ENCODE assay signal across 8 mouse cellular contexts in genomic region chr2:112266242-112266592, GRCm38 (mm10). TPM values are rescaled to one million over a fixed set of nuclear protein-coding genes. Genes with fewer than 3 reads are reported as not detected.
DNase-seq lines count a peak whose midpoint lies in the region; ATAC-seq and TF ChIP-seq lines count a peak whose summit lies in the region.

TSS of gene Gm21985 (plus strand) at chr2:112266314.

- H3K9me3 ChIP-seq in E14TG2a.4 (ENCODE audit: low read length): no peaks in the 10 kb centered on the region
- no peaks in the 10 kb centered on the region for H3K9me3 ChIP-seq in embryonic facial prominence, embryonic 15.5 days (replicated peaks)
- H3K9me3 ChIP-seq in heart, embryonic 13.5 days: no peaks in the 10 kb centered on the region
- H3K9me3 ChIP-seq in kidney, embryonic 16.5 days (ENCODE audit: low read length): no peaks in the 10 kb centered on the region
- no peaks in the 10 kb centered on the region for H3K9me3 ChIP-seq in liver, postnatal 0 days (ENCODE audit: low read length)
- H3K9me3 ChIP-seq in neural tube, embryonic 14.5 days (ENCODE audit: control insufficient read depth, low read length): no peaks in the 10 kb centered on the region

- TF ChIP-seq CTCF in E14TG2a.4 (conservative IDR thresholded peaks at IDR 0.05; ENCODE audit: low read length): no peak
- TF ChIP-seq CTCF in liver, postnatal 0 days (IDR thresholded peaks at IDR 0.05; ENCODE audit: low read depth): no peak

- peak within 1 kb of the TSS; percentile 90 for H3K4me3 ChIP-seq in E14TG2a.4 (replicated peaks; ENCODE audit: low read length)
- peak within 1 kb of the TSS; percentile 79 for H3K4me3 ChIP-seq in embryonic facial prominence, embryonic 15.5 days (replicated peaks)
- peak within 1 kb of the TSS; percentile 83 for H3K4me3 ChIP-seq in heart, embryonic 13.5 days
- H3K4me3 ChIP-seq in kidney, embryonic 16.5 days (ENCODE audit: low read length): peak within 1 kb of the TSS; percentile 89
- H3K4me3 ChIP-seq in liver, postnatal 0 days (ENCODE audit: low read depth, low read length): peak within 1 kb of the TSS; percentile 87
- peak within 1 kb of the TSS; percentile 80 for H3K4me3 ChIP-seq in neural tube, embryonic 14.5 days (ENCODE audit: low read depth, low read length)

- DNase-seq in adrenal gland, postnatal 10 days: peak; percentile 71
- DNase-seq in liver, postnatal 0 days: peak; percentile 69
- DNase-seq in thymus, postnatal 10 days (ENCODE audit: low spot score in 2 of 2): peak; percentile 53 to 54

- no peak for TF ChIP-seq EP300 in liver, postnatal 0 days (IDR thresholded peaks at IDR 0.05; ENCODE audit: low read depth)

- peak within 1 kb of the TSS; percentile 76 for H3K4me2 ChIP-seq in embryonic facial prominence, embryonic 15.5 days (replicated peaks)
- H3K4me2 ChIP-seq in heart, embryonic 13.5 days: peak within 1 kb of the TSS; percentile 80
- peak within 1 kb of the TSS; percentile 83 for H3K4me2 ChIP-seq in kidney, embryonic 16.5 days (replicated peaks; ENCODE audit: low read depth, low read length)
- peak within 1 kb of the TSS; percentile 92 for H3K4me2 ChIP-seq in liver, postnatal 0 days (ENCODE audit: low read depth, low read length)
- peak within 1 kb of the TSS; percentile 60 for H3K4me2 ChIP-seq in neural tube, embryonic 14.5 days (ENCODE audit: low read depth, low read length)

- no peaks in the 10 kb centered on the region for H3K27me3 ChIP-seq in E14TG2a.4 (ENCODE audit: insufficient read depth, low read length)
- H3K27me3 ChIP-seq in embryonic facial prominence, embryonic 15.5 days: no peaks in the 10 kb centered on the region
- no peaks in the 10 kb centered on the region for H3K27me3 ChIP-seq in heart, embryonic 13.5 days (replicated peaks)
- H3K27me3 ChIP-seq in kidney, embryonic 16.5 days (ENCODE audit: insufficient read depth, low read length): no peaks in the 10 kb centered on the region
- no peaks in the 10 kb centered on the region for H3K27me3 ChIP-seq in liver, postnatal 0 days (ENCODE audit: insufficient read depth, low read length)
- H3K27me3 ChIP-seq in neural tube, embryonic 14.5 days (ENCODE audit: control insufficient read depth, insufficient read depth, low read length): no peaks in the 10 kb centered on the region

- peak within 1 kb of the TSS; percentile 55 for H3K9ac ChIP-seq in embryonic facial prominence, embryonic 15.5 days
- H3K9ac ChIP-seq in heart, embryonic 13.5 days: peak within 1 kb of the TSS; percentile 90
- H3K9ac ChIP-seq in kidney, embryonic 16.5 days (replicated peaks; ENCODE audit: low read length): peak within 1 kb of the TSS; percentile 82
- peak within 1 kb of the TSS; percentile 94 for H3K9ac ChIP-seq in liver, postnatal 0 days (replicated peaks)
- H3K9ac ChIP-seq in neural tube, embryonic 14.5 days (replicated peaks; ENCODE audit: low read depth, low read length): peak within 1 kb of the TSS; percentile 85

- peaks cover 45% of the 10 kb centered on the region for H3K4me1 ChIP-seq in E14TG2a.4 (replicated peaks; ENCODE audit: low read depth, low read length)
- peaks cover 41% of the 10 kb centered on the region for H3K4me1 ChIP-seq in embryonic facial prominence, embryonic 15.5 days
- peaks cover 57% of the 10 kb centered on the region for H3K4me1 ChIP-seq in heart, embryonic 13.5 days
- peaks cover 37% of the 10 kb centered on the region for H3K4me1 ChIP-seq in kidney, embryonic 16.5 days (ENCODE audit: insufficient read depth, low read length)
- peaks cover 26% of the 10 kb centered on the region for H3K4me1 ChIP-seq in liver, postnatal 0 days (ENCODE audit: insufficient read depth)
- H3K4me1 ChIP-seq in neural tube, embryonic 14.5 days (ENCODE audit: control insufficient read depth, insufficient read depth, low read length): peaks cover 26% of the 10 kb centered on the region

- H3K27ac ChIP-seq in embryonic facial prominence, embryonic 15.5 days (replicated peaks): peak within 1 kb of the TSS; percentile 85
- peak within 1 kb of the TSS; percentile 95 for H3K27ac ChIP-seq in heart, embryonic 13.5 days (replicated peaks)
- H3K27ac ChIP-seq in kidney, embryonic 16.5 days (ENCODE audit: low read length): peak within 1 kb of the TSS; percentile 86
- peak within 1 kb of the TSS; percentile 98 for H3K27ac ChIP-seq in liver, postnatal 0 days (ENCODE audit: low read depth)
- H3K27ac ChIP-seq in neural tube, embryonic 14.5 days (ENCODE audit: low read depth, low read length): peak within 1 kb of the TSS; percentile 91

- H3K36me3 ChIP-seq in E14TG2a.4 (ENCODE audit: insufficient read depth, low read length): peaks cover 25% of the 10 kb centered on the region
- no peaks in the 10 kb centered on the region for H3K36me3 ChIP-seq in embryonic facial prominence, embryonic 15.5 days
- H3K36me3 ChIP-seq in heart, embryonic 13.5 days: 0 out of 2 replicates have a peak, but pooled peaks cover 2% of the 10 kb centered on the region
- no peaks in the 10 kb centered on the region for H3K36me3 ChIP-seq in kidney, embryonic 16.5 days (ENCODE audit: insufficient read depth, low read length)
- H3K36me3 ChIP-seq in liver, postnatal 0 days (replicated peaks; ENCODE audit: insufficient read depth, low read length): peaks cover 1% of the 10 kb centered on the region; the same call in 1 of the 2 replicates
- no peaks in the 10 kb centered on the region for H3K36me3 ChIP-seq in neural tube, embryonic 14.5 days (ENCODE audit: control insufficient read depth, insufficient read depth, low read length)

- peak; percentile 44 for ATAC-seq in embryonic facial prominence, embryonic 15.5 days (ENCODE audit: insufficient number of reproducible peaks, low FRiP score, low TSS enrichment, low read depth)
- ATAC-seq in heart, embryonic 13.5 days (ENCODE audit: extremely low read depth, insufficient number of reproducible peaks, low FRiP score, low TSS enrichment): peak; percentile 34
- peak; percentile 33 for ATAC-seq in kidney, embryonic 16.5 days (ENCODE audit: low FRiP score, low TSS enrichment)
- ATAC-seq in liver, postnatal 0 days: peak; percentile 44
- ATAC-seq in neural tube, embryonic 14.5 days (ENCODE audit: low read depth): peak; percentile 54

- 2% methylated on average over 11 of the region's 11 CpGs for WGBS in embryonic facial prominence, embryonic 15.5 days
- under 1% methylated on average over 11 of the region's 11 CpGs for WGBS in heart, embryonic 13.5 days
- WGBS in kidney, embryonic 16.5 days: 1% methylated on average over 11 of the region's 11 CpGs
- WGBS in liver, postnatal 0 days (ENCODE audit: insufficient replicate concordance): under 1% methylated on average over 11 of the region's 11 CpGs
- WGBS in neural tube, embryonic 14.5 days: 2% methylated on average over 11 of the region's 11 CpGs

RNA-seq across cellular contexts. Expression of gene Gm21985, which starts in this region (rescaled TPM):
- under 1 TPM in 1 of 2 experiments, not detected in 1; 0.54 TPM for total RNA-seq in adrenal gland, postnatal 10 days (2021)
- not detected in 2 replicates for polyA plus RNA-seq in embryonic facial prominence, embryonic 15.5 days (2015; fragmentation: Nextera tagmentation; extraction: Ambion mirVana)
- not detected in 2 replicates for polyA plus RNA-seq in heart, embryonic 13.5 days (2015; fragmentation: Nextera tagmentation; extraction: Ambion mirVana)
- polyA plus RNA-seq in kidney, embryonic 16.5 days (2015; fragmentation: Nextera tagmentation; extraction: Ambion mirVana): not detected in 2 replicates
- polyA plus RNA-seq in liver, postnatal 0 days (2015; fragmentation: Nextera tagmentation; extraction: Ambion mirVana): not detected in 2 replicates
- not detected in 2 replicates for polyA plus RNA-seq in neural tube, embryonic 14.5 days (2014; fragmentation: Nextera tagmentation; extraction: Ambion mirVana)

Comparison
In these comparisons a context has a peak if more than half of its experiments do, and no peak if none do; other contexts are left out.
1. Peak in every context shown above with its lines: DNase-seq, ATAC-seq, H3K4me3 ChIP-seq and H3K27ac ChIP-seq.
2. Peak in DNase-seq in adrenal gland, postnatal 10 days; RNA of the gene not detected or under 1 TPM.
3. Peak in ATAC-seq, H3K4me3 ChIP-seq, H3K27ac ChIP-seq, H3K9ac ChIP-seq and H3K4me2 ChIP-seq in embryonic facial prominence, embryonic 15.5 days; RNA of the gene not detected or under 1 TPM.
4. Peak in ATAC-seq, H3K4me3 ChIP-seq, H3K27ac ChIP-seq, H3K9ac ChIP-seq and H3K4me2 ChIP-seq in heart, embryonic 13.5 days; RNA of the gene not detected or under 1 TPM.
5. Peak in ATAC-seq, H3K4me3 ChIP-seq, H3K27ac ChIP-seq, H3K9ac ChIP-seq and H3K4me2 ChIP-seq in kidney, embryonic 16.5 days; RNA of the gene not detected or under 1 TPM.
6. Peak in DNase-seq, ATAC-seq, H3K4me3 ChIP-seq, H3K27ac ChIP-seq, H3K9ac ChIP-seq and H3K4me2 ChIP-seq in liver, postnatal 0 days; RNA of the gene not detected or under 1 TPM.
7. Peak in ATAC-seq, H3K4me3 ChIP-seq, H3K27ac ChIP-seq, H3K9ac ChIP-seq and H3K4me2 ChIP-seq in neural tube, embryonic 14.5 days; RNA of the gene not detected or under 1 TPM.